Mouse (Mus musculus) layer of hippocampus, postnatal 36 days (tissue): Measurements from ENCODE around the gene Prr7. TPM values are rescaled to one million over a fixed set of nuclear protein-coding genes. Genes with fewer than 3 reads are reported as not detected.
"Not testable (repeated sequence)": the region's sequence is repeated elsewhere in the genome, so short reads cannot be mapped to it uniquely, and the experiment has no call there.

ENCODE experiments used
- DNase-seq, 2 experiments: peaks; one replicate each; pipeline ENCODE4 v3.0.0; 2022
- total RNA-seq, 2 experiments: library from RNA; stranded (reverse); gene quantifications; 2 replicates each; pipeline ENCODE4 v1.2.3; 2021

The Prr7 gene
- 10 to 100 TPM; 86.1 to 86.6 TPM for total RNA-seq

- DNase-seq: peak; percentile 75 to 81
Measured at GRCm38 (mm10) chr13:55464027-55464884, at the start of gene Prr7. Gene Prr7, plus strand, starts transcription at chr13:55464267.

DNA sequence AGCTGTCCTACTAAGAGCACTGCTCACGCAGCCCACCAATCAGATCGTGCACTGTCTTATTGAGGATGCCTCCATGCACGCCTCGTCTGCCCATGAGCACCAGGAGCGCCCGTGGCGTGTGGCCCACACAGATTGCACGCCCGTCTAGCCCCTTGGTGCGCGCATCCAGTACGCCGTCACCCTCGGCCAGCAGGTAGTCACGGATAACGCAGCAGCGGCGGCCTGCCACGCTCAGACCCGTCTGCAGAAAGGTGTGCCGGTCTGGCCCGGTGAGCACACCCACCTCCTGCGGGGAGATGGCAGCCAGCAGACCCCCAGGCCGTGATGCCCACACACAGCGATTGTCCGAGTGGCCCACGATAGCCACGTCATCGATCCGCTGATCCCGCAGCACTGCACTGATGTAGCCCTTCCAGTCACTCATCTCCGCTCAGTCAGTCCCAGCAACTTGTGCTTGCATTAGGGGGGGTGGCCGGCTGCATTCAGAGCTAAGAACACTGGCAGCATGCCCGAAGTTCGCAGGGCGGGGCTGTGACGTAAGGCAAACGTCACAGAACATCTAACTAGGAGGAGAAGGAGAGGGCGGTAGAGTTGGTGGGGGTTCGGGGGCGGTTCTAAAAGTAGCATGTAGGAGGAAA, 49.2 kb upstream of the Prr7 start, which contains the start of gene Pfn3:
TSS of gene Pfn3 (minus strand) at position 490 of the 638 bp plus-strand sequence.
- DNase-seq: peak; percentile 60 to 61

GRCm38 (mm10) chr13:55418004-55418403, 46.1 kb upstream of the Prr7 start:
- peak; percentile 81 to 84 for DNase-seq

DNA sequence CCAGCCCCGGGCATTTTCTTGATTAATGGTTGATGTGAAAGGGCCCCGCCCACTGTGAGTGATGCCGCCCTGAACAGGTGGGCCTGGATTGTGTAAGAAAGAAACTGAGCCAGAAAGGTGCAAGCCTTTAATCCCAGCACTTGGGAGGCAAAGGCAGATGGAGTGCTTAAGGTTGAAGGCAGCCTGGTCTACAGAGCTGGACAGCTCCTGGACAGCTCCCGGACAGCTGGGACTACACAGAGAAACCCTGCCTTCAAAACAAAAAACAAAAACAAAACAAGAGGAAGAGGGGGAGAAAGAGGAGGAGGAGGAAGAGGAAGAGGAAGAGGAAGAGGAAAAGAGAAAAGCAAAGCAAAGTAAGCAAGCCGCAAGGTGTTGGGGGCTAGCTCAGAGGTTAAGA, 44.9 kb upstream of the Prr7 start:
- DNase-seq: no peak

DNA sequence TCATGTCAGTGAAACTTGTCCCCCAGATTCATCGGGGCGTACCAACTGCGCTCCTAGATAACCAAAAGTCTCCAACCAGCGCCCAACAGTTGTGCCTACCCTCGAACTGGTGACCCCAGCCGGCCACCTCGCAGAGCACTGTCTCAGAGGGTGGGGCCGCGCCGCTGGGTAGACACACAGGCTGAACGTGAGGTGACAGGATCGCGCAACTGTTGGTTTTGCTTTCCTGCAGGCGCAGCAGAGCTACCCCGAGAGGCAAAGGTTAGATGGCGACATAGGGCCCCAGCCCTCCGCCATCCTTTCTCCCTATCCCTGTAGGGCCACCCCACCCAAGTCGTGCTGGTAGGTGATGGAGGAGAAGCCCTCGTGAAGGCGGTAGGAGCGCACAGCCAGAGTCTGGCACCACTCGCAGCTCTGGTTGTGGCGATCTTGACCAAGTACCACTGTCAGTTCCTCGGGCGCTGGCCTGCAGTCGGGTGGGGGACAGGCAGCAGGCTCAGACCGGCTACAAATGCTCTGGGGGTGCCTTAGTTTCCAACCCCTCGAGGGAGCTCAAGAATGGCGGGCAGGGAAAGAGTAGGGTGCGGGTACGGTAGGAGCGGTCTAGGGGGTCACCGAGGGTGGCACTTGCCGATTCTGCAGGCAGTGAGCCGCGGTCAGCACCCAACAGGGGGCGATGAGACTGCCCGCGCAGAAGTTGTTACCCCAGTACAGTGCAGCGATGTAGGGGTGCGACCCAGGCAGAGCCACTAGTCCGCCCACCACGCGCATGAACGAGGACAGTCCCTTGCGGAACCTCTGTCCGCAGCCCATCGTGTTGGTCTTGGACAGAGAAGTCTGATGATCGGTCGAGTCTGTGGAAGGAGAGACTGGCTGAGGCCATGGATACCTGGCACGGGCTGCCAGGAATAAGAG, 43.8 kb upstream of the Prr7 start:
- DNase-seq: no peak

DNA sequence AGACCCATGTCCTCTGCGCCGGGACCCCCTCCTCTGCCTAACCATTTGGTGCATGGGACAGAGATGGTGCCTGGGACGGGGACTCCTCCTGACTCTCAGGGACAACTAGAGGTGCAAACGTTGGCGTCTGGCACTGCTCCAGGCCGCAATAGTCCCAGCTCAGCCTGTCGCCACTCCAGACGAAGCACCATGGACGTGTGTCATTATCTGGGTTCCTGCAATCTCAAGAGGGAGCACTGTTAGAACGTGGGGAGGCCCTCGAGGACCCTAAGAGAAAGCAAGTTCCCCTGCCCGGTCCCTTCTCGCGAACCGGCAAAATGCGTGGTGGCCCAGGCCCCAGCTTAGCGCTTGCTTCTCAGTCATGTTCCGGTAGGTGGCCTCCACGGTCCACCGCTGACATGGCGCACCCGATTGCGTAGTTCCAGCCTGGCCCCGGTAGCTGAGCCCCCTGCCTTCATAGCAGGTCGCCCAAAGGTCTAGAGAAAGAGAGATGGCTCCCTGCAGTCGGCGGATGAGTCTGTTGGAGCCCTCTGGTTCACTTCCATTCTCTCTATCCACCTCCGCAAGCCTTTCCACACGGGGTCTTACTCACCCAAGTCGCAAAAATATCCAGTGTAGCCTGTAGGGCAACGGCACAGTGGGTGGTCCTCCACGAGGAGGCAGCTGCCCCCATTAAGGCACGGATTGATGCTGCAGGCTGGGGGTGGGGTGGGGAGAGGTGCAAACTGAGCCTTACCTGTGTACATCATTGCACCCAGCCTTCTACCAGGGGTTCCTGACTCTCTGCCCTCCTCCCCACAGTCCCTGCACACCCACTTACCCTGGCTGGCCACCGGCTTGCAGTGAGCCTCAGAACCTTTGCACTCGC, 42.9 kb upstream of the Prr7 start:
- DNase-seq: peak; percentile 59 to 62

DNA sequence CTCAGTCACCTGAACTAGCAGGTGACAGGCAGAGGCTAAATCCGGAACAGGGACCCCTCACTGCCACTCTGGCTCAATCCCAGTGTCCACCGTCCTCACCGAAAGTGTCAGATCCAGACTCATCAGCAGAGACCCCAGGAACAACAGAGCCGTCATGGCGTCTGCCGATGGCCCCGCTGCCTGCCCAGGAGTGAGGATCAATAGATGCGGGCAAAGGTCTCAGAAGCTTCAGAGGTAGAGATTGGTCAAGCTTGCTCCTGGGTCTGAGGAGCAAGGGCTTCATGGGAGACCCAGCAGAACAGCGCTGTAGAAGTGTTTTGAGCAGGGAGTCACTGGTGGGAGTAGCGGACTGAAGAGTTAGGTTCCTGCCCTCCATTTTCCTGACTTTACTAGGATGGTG, 37.5 kb upstream of the Prr7 start, which contains the start of gene F12:
TSS of gene F12 (minus strand) at position 181 of the 400 bp plus-strand sequence.
- no peak for DNase-seq

- DNase-seq: no peak
Measured at GRCm38 (mm10) chr13:55429226-55429888, 34.7 kb upstream of the Prr7 start.

GRCm38 (mm10) chr13:55430566-55430965, 33.5 kb upstream of the Prr7 start:
- no peak for DNase-seq

GRCm38 (mm10) chr13:55431889-55432685, 32.0 kb upstream of the Prr7 start:
- DNase-seq: no peak

DNA sequence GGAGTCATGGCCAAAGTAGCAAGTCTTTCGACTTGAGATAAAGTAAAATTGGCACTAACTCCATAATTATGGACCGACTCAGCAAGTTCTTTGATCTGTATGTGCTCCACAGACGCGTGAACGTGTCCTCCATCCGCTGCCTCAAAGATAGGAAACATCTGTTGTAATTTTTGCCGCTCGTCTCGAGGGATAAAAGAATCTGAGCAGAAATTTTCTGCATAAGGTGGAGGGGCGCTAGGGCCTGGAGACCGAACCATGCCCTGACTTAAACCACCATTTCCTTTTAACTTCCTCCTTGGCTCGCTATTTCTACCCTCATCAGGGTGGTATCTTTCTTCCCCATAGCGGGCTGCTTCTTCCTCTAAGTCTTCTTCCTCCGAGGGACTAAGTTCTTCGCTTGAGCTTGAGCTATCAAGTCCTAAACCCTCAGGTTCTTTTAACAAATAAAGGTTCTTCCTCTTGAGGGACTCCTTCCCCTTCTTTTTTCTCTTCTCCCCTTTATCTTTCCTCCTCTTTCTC, 26.9 kb upstream of the Prr7 start:
- not testable (repeated sequence) for DNase-seq

DNA sequence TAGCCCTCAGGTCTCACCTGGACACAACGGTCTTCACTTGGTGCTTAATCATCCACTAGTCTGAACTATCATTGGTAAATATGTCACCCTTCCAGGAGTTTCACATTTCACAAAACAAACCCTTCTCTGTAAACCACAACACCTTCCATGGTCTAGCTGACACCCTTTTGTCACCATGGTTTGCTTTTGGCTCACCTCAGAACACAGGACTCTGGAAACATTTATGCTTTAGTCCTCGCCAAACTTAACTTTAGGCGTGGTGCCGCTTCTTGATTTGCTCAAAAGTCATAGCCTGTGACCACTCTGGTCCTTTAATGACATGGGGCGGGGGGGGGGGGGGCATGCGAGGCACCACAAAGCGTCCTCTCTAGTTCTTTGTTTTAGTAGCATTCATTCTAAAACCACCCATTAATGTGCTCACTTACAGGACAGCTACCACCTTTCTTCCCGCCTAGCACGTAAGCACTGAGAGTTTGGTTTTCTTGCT, 20.2 kb upstream of the Prr7 start:
- no peak for DNase-seq

GRCm38 (mm10) chr13:55444286-55444936, 19.7 kb upstream of the Prr7 start:
- DNase-seq: no peak

- peak; percentile 99 to 100 for DNase-seq
Measured at GRCm38 (mm10) chr13:55444937-55445315, 19.1 kb upstream of the Prr7 start, which contains the start of gene Grk6. Gene Grk6, plus strand, starts transcription at chr13:55445072.

GRCm38 (mm10) chr13:55445361-55446091, 18.5 kb upstream of the Prr7 start:
- DNase-seq: no peak

- no peak for DNase-seq
Measured at GRCm38 (mm10) chr13:55446483-55447105, 17.5 kb upstream of the Prr7 start.

GRCm38 (mm10) chr13:55447543-55447943, 16.5 kb upstream of the Prr7 start:
- DNase-seq: no peak

DNA sequence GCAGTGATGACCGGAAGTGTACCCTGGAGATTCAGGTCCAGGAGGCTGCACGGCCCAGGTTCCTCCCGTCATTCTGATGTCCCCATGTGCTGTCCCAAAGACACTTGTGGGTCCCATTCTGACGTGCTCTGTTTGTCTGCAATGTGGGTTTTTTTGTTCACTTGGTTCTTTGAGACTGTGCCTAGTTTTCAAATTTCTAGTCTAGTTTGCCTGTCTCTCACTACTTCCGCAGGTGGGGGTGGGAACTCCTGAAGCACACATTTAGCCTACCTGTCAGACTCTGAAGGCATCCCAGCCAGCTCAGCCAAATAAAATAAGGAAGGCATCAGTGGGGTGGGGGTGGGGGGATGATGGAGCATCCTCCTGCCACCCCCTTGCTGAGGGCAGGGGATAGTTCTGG, 15.9 kb upstream of the Prr7 start:
- DNase-seq: no peak
